Mouse (Mus musculus): ENCODE data around the gene Fn3krp. TPM values are rescaled to one million over a fixed set of nuclear protein-coding genes. Genes with fewer than 3 reads are reported as not detected.

The Fn3krp gene
- 76.1 and 78.2 TPM in 2 replicates for total RNA-seq (2015; ENCODE audit: low replicate concordance)
- 150 and 165 TPM in 2 replicates for total RNA-seq (2017; ENCODE audit: low replicate concordance)

GRCm38 (mm10) chr11:121420830-121421552, at the start of gene Fn3krp:
Gene Fn3krp, plus strand, starts transcription at chr11:121421401.
- peak; percentile 91 for ATAC-seq (replicated peaks; ENCODE audit: low FRiP score, poor library complexity, severe bottlenecking)

- ATAC-seq (replicated peaks; ENCODE audit: low FRiP score, poor library complexity, severe bottlenecking) = no peak
These were observed 47.9 kb upstream of the Fn3krp start for GRCm38 (mm10) chr11:121373305-121373704.

- ATAC-seq (replicated peaks; ENCODE audit: low FRiP score, poor library complexity, severe bottlenecking) = no peak
These were observed 42.6 kb upstream of the Fn3krp start for GRCm38 (mm10) chr11:121378644-121379043.

GRCm38 (mm10) chr11:121380294-121380693, 40.9 kb upstream of the Fn3krp start:
- ATAC-seq (replicated peaks; ENCODE audit: low FRiP score, poor library complexity, severe bottlenecking) = no peak

- peak; percentile 96 for ATAC-seq (replicated peaks; ENCODE audit: low FRiP score, poor library complexity, severe bottlenecking)
These were observed 33.2 kb upstream of the Fn3krp start, which contains the start of gene Rab40b for GRCm38 (mm10) chr11:121387750-121388553. Gene Rab40b, minus strand, starts transcription at chr11:121388251.

GRCm38 (mm10) chr11:121388554-121388945, 32.7 kb upstream of the Fn3krp start:
- peak; percentile 34 for ATAC-seq (replicated peaks; ENCODE audit: low FRiP score, poor library complexity, severe bottlenecking)

- no peak for ATAC-seq (replicated peaks; ENCODE audit: low FRiP score, poor library complexity, severe bottlenecking)
These were observed 30.4 kb upstream of the Fn3krp start for GRCm38 (mm10) chr11:121390793-121391192.

GRCm38 (mm10) chr11:121392405-121392804, 28.8 kb upstream of the Fn3krp start:
- ATAC-seq (replicated peaks; ENCODE audit: low FRiP score, poor library complexity, severe bottlenecking) = no peak

GRCm38 (mm10) chr11:121407366-121408155, 13.6 kb upstream of the Fn3krp start:
- no peak for ATAC-seq (replicated peaks; ENCODE audit: low FRiP score, poor library complexity, severe bottlenecking)

GRCm38 (mm10) chr11:121414762-121415161, 6.4 kb upstream of the Fn3krp start:
- ATAC-seq (replicated peaks; ENCODE audit: low FRiP score, poor library complexity, severe bottlenecking) = no peak

GRCm38 (mm10) chr11:121415351-121415750, 5.8 kb upstream of the Fn3krp start:
- no peak for ATAC-seq (replicated peaks; ENCODE audit: low FRiP score, poor library complexity, severe bottlenecking)

GRCm38 (mm10) chr11:121417971-121418370, 3.2 kb upstream of the Fn3krp start:
- no peak for ATAC-seq (replicated peaks; ENCODE audit: low FRiP score, poor library complexity, severe bottlenecking)

- ATAC-seq (replicated peaks; ENCODE audit: low FRiP score, poor library complexity, severe bottlenecking) = no peak
These were observed 2.3 kb upstream of the Fn3krp start for GRCm38 (mm10) chr11:121418932-121419331.

- no peak for ATAC-seq (replicated peaks; ENCODE audit: low FRiP score, poor library complexity, severe bottlenecking)
These were observed 822 bp upstream of the Fn3krp start for GRCm38 (mm10) chr11:121420379-121420778.

- peak; percentile 60 for ATAC-seq (replicated peaks; ENCODE audit: low FRiP score, poor library complexity, severe bottlenecking)
These were observed 462 bp downstream of the Fn3krp start for GRCm38 (mm10) chr11:121421553-121422173.

GRCm38 (mm10) chr11:121433397-121433796, 12.2 kb downstream of the Fn3krp start:
- peak; percentile 64 for ATAC-seq (replicated peaks; ENCODE audit: low FRiP score, poor library complexity, severe bottlenecking)

GRCm38 (mm10) chr11:121434156-121435155, 13.3 kb downstream of the Fn3krp start, which contains the start of gene Fn3k:
Gene Fn3k, plus strand, starts transcription at chr11:121434913.
- peak; percentile 70 for ATAC-seq (replicated peaks; ENCODE audit: low FRiP score, poor library complexity, severe bottlenecking)

- ATAC-seq (replicated peaks; ENCODE audit: low FRiP score, poor library complexity, severe bottlenecking) = peak; percentile 25
These were observed 16.0 kb downstream of the Fn3krp start for GRCm38 (mm10) chr11:121437236-121437635.
